Mouse (Mus musculus) lung, postnatal 14 days (tissue): ENCODE results near the gene Cbx3.
"Not testable (repeated sequence)": the region's sequence is repeated elsewhere in the genome, so short reads cannot be mapped to it uniquely, and the experiment has no call there.

Source experiments
- DNase-seq: peaks from one replicate; pipeline ENCODE4 v3.0.0; 2021

The Cbx3 gene

DNA sequence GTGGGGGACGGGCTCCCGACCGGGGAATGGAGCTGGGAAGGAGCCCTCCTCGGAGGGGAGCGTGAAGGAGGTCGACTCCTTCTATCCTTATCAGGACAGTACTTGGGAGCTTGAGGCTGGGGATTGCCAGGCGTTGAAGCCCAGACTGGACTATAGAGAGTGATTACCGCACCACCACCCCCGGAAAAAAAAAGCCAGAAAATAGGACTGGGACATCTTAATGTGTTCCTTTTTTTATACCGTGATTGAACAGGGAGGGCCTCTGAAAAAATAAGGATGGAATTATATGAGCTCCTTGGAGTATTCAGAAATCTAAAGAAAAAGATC lies 982 bp downstream of the Cbx3 start:
- no peak for DNase-seq

DNA sequence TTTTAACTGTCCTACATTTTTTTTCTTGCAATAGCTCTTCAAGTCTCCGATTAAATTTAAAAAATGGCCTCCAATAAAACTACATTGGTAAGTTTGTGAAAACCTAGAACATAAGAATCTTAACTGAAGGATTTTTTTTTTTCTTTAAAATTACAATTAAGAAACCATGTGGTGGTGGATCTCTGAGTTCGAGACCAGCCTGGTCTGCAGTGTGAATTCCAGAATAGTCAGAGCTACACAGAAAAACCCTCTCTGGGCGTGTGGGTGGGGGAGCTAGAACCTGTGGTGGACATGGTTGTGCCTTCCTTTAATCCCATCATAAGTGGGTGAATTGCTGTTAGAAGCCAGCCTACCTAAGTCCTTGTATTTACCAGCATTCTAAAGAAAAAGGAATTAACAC lies 1.6 kb downstream of the Cbx3 start:
- DNase-seq, result no peak

DNA sequence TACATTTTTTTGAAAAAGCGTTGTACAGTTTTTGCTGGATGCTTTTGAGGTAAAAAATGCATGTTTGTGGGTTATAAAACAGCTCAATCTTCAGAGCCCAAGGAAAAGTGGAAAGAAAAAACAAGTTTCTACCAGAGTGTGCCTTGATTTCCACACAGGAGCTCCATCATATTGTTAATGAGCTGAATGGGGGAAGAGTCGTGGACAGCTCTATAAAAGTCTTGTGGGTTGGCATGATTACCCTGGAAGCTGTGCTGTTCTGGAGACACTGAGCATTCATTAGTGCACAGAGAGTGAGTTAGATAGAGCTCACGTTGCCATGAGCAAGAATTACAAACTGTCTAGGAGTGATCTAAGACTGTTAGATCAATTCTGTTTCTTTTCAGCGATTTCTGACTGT lies 2.1 kb downstream of the Cbx3 start:
- no peak for DNase-seq

DNA sequence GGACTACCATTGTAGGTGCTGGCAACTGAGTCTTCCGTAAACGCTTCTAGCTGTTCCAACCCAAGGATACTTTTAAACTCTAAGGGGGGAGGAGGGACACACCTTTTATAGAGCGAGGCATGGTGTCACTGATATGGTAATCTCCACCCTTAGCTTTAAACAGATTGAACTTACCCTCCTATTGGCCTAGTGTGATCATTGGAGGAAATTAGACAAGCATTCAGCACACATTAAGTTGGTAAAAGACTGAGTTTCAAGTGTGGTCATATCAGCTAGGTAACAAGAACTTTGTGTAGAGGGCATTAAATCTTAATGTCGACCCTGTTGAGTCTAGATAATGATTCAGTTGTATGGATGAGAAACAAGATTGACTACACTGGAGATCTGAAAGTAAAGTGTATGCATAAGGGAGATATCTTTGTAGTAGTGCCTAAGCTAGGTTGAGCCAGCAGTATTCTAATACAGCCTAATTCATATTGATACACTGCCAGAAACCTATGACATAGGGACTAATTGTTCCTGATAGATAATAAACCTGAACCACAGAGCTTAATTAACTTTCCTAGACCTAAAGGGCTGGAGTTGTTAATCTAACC lies 9.1 kb downstream of the Cbx3 start:
- DNase-seq, result no peak

- no peak for DNase-seq
Observed at GRCm38 (mm10) chr6:51481548-51481947, 11.4 kb downstream of the Cbx3 start.

DNA sequence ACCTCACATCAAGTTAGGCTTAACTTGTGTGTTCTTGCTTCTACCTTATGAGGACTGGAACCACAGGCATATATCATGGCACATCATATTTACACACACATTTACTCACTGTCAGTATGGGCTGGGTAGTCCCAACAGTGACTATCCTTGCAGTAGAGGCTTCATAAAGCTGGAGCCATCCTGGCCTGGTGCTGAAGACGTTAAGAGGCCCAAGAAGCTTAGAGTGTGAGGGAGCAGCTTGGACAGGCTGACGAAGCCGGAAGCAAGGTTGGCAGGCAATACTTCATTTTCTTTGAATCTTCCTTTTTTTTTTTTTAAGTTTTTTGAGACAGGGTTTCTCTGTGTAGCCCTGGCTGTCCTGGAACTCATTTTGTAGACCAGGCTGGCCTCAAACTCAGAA lies 13.7 kb downstream of the Cbx3 start:
- no peak for DNase-seq

DNA sequence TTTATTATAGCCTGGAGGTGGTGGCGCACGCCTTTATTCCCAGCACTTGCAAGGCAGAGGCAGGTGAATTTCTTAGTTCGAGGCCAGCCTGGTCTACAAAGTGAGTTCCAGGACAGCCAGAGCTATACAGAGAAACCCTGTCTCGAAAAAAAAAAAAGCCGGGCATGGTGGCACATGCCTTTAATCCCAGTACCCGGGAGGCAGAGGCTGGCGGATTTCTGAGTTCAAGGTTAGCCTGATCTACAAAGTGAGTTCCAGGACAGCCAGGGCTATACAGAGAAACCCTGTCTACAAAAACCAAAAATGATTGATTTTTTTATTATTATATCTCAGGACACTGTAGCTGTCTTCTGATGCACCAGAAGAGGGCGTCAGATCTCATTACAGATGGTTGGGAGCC lies 14.4 kb downstream of the Cbx3 start:
- not testable (repeated sequence) for DNase-seq

DNA sequence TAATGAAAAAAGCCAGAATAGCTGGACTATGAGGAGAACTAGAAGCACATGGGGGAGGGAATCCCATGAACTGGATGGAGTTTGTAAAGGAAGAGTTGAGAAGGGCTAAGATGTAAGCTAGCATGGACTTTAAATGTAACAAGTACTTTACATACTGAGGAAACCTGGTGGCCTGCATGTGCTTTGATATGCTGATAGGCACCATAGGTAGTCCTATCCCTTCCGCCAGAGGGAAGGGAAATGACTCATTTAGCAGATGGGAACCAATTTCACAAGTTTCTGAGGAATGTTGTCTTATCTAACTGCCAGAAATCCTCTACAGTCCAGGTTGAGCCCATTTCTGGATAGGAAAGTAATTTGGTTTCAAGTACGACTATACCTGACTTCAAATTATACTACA lies 15.5 kb downstream of the Cbx3 start:
- DNase-seq, result no peak

DNA sequence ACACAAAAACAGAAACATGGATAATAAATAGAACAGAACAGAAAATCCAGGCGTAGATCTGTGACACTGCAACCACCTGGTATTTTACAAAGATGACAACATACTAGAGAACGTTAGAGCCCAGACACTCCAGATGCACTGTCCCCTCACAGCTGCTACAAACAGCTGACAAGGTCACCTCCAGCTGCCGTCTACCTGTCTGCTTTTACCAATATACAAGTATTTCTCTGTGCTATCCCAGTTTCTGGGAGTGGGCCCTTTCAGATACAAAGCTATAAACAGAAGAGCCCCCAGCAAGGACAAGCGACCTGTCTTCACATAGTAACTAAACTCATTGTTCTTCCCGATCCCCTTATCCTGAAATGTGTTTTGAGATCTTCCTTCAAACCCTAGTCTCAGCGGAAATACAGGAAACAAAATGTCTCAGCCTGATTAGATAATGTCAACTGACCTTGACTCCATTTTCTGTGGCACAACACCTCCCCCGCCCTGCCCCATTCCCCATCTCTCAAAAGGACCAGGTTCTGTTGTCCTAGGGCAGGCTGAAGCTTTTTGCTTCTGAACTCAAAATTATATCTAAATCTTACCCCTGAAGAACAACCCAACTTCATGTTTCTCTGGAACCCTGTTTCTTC lies 16.0 kb downstream of the Cbx3 start:
- DNase-seq, result no peak

- DNase-seq, result no peak
Observed at GRCm38 (mm10) chr6:51486731-51487130, 16.6 kb downstream of the Cbx3 start.

- peak; percentile 25 for DNase-seq
Observed at GRCm38 (mm10) chr6:51489787-51490186, 19.6 kb downstream of the Cbx3 start.

DNA sequence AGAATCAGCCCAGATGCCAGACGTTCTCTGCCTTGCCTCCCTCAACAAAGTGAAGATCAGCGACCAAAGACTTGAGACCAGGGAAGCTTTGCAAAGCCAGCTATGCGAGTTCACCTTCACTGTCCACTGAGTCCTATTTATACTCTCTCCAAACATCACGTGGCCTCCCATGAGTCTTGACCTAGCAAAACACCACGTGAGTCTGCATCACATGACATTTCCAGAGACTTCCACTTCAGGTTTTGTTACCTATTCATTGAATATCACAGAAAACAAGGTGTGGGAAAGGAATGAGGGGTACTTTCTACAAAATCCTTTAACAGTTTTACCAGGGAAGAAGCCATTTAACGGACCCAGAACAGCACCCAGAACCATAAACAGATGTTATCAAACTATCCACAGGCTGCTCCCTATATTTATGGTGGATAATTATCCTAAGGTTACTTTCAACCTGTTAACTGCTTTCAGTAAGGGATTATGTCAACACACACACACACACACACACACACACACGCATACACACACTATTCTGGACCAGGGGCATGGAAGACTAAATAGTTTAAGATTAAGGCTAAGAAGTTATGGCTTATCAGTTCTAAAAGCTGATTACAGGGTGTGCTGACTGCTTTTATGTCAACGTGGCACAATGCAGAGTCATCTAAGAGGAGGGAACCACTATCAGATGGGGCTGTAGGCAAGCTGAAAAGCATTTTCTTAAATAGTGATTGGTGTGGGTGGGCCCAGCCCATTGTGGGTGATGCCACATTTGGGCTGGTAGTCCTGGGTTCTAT lies 27.4 kb downstream of the Cbx3 start:
- no peak for DNase-seq

DNA sequence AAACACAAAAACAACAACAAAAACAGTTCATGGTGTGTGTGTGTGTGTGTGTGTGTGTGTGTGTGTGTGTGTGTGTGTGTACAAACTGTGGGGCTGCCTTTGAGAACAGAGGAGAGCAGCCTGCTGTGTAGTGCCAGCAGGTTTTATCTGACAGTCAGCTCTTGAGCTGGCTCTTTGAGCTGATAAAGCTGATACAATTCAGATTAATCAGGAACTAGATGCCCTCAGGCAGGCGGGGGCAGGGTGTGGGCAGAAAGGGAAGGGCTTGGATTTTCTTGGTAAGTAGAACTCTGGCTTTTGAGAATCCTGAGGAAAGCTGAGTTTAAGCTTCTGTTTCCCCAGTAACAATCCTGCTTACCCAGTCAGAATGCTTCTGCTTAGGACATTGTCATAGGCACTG lies 35.5 kb downstream of the Cbx3 start:
- DNase-seq, result no peak

GRCm38 (mm10) chr6:51507556-51507955 lies 37.4 kb downstream of the Cbx3 start:
- DNase-seq, result no peak

GRCm38 (mm10) chr6:51508750-51509648 lies 38.8 kb downstream of the Cbx3 start:
- peak; percentile 82 for DNase-seq

- peak; percentile 61 for DNase-seq
Observed at GRCm38 (mm10) chr6:51510094-51510493, 39.9 kb downstream of the Cbx3 start.

- no peak for DNase-seq
Observed at GRCm38 (mm10) chr6:51510946-51511345, 40.8 kb downstream of the Cbx3 start.

GRCm38 (mm10) chr6:51513745-51514144 lies 43.6 kb downstream of the Cbx3 start:
- DNase-seq, result no peak

GRCm38 (mm10) chr6:51514860-51515259 lies 44.7 kb downstream of the Cbx3 start:
- DNase-seq, result no peak

DNA sequence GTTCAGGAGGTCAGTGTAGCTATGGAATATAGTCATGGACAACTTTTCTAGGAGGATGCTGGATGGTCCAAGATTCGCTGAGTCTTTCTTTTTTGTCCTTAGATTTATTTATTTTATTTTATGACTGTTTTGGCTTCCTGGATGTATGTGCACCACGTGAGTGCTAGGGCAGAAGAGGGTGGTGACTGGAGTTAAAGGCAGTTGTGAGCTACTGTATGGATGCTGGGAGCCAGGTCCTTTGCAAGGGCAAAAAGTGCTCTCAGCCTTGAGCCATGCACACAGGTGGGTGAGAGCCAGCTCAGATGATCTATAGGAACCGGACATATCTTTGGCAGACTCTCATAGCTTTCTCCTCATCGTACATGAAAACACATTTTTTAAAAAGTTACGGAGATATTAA lies 53.1 kb downstream of the Cbx3 start:
- no peak for DNase-seq

GRCm38 (mm10) chr6:51523807-51524320 lies 53.7 kb downstream of the Cbx3 start, which contains the start of gene Snx10:
Gene Snx10 (plus strand): TSS chr6:51523901.
- DNase-seq, result peak; percentile 35

DNA sequence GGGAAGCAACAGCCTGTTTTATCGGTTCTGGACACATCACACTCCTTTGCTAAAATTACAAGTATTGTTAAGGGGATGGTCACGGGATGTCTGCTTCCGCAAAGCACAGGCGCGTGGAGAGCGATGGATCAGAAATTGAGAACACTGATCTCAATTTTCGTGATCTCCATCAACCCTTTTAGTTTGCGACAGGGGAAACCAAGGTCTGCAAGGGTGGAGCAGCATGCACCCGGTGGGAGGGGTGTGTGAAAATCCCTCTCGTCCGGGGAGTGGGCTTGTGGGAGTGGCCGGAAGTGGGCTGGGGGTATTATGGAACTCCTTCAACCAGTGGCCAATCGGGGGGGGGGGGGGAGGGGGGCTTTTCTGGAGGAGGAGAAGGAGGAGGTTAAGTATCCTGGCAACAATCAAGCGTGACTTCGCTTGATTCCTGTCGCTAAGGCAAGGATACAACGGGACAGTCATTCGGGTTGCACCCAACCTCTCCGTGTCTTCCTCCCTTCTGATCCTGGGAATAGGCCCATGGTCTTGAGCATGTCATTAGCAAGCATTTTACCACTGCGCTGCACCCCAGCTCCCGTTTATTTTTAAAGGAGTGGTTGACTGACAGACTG lies 54.3 kb downstream of the Cbx3 start:
- DNase-seq, result no peak

DNA sequence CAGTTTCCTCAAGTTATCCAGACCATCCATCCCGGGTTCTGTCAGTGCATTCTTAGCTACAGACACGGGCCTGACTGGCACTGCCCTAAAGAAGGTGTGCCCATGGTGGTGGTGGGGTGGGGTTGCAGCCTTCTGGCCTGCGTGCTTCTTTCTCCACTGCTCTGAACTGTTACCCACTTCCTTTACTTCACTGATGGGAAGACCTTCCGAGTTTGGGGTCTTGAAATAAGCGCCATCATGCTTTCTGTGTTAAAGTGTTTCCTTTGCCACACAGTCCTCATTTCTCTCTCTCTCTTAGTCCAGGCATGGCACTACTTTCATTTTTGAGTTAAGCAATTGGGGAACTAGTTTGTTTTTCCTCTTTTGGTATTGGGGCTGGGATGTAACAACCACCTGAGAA lies 54.8 kb downstream of the Cbx3 start:
- no peak for DNase-seq
